Mouse (Mus musculus): Measurements from ENCODE around the gene Specc1l.

GRCm38 (mm10) chr10:75304413-75304812, 92.5 kb downstream of the Specc1l start:
- TF ChIP-seq POLR2A (IDR thresholded peaks at IDR 0.05; ENCODE audit: low read depth, low read length), result no peak
- TF ChIP-seq CTCF (IDR thresholded peaks at IDR 0.05; ENCODE audit: extremely low read depth, insufficient read depth, insufficient read length, insufficient replicate concordance), result no peak

All from spleen, adult 2 months (tissue).